Mouse (Mus musculus) cerebellum, adult 11-12 months (tissue): ENCODE results near the gene Vav2.

Source experiments
- DNase-seq: peaks from one replicate; pipeline ENCODE4 v3.0.0; 2022

The Vav2 gene

DNA sequence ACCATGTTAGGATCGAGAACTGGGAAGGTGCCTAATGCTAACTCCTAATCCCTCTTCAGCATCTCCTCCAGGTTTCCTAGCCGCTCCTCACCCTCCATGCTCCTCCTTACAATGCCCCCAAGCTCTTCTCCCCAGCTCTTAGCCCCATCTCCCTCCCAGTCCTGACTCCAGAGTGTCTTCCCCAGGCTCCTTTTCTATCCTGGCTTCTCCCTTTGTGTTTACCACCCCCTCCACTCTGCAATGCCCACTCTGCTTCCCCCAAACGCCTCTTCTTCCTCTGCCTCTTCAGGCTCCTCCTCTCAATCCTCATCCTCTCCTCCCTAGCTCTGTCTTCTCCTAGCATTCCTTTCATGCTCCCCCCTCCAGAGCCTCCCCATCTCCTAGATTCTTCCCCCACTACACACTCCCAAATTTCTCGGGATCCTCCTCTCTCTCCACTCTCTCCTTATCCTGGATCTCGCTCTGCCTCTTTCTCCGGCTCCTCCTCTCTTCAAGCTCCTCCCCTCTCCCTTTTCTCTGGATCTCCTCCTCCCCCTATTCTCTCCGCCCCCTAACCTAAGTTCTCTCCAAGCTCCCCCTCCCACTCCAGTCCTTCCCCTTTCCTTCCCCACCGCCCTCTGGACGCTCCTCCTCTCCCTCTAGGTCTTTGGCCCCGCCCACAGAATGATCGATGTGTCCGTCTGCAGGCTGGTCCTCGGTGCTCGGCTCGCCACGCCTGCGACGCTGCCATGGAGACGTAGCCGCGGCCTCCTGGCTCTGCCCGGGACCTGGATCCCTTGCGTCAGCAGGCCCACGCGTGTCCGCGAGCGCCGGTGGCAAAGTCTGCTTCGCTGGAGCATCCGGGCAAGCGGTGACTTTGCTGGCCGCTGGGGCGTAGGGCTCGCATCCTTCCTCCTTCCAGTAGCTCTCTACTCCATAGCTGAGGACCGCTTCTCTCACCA is 15.2 kb upstream of the Vav2 start, which contains the start of gene Brd3os:
TSS of gene Brd3os (plus strand) at position 558 of the 941 bp plus-strand sequence.
- peak; percentile 97 for DNase-seq

DNA sequence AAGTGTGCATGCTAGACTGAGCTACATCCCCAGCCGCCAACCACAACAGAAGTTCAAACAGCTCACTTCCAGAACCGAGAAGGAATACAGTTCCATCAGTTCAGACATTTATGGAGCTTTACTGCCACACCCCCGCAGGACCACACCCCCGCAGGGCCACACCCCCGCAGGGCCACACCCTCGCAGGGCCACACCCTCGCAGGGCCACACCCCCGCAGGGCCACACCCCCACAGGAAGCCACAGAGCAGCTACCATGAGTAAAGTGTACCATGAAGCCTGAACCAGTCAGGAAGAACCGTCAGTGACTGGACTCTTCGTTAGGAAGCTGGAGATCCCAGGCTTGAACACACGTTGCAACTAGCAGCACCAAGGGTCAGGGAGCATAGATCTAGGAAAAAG is 11.4 kb upstream of the Vav2 start:
- no peak for DNase-seq

DNA sequence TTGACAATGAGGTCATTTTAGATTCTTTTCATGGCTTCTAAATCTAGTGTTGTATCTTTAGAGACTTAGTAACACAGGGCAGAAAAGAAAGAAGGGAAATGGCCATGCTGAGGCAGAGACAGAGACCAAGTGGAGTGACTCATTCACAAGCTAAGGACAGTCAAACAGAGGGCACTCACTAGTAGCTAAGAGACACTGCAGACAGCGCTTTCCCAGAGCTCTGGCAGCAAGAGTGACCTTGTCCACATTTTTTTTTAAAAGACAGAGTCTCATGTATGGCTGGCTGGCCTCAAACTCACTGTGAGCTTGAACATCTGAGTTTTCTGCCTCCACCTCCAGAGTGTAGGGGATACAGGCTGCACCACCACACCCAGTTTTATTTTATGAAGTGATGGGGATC is 11.0 kb upstream of the Vav2 start:
- no peak for DNase-seq

DNA sequence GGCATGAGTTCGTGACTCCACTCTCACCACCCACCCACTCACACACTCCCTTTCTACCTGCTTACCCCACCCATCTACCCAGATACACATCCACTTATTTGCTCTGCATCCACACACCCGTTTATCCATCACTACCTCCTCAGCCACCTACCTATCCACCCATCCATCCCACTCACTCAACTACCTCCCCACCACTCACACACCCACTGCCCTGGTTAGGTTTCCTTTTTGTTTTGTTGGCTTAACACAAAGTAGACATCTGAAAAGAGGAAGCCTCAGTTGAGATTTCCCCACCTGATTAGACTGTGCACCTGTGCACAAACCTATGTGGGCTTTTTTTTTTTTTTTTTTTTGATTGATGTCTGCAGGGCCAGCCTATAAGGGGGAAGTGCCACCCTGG is 5.8 kb upstream of the Vav2 start:
- DNase-seq = no peak

DNA sequence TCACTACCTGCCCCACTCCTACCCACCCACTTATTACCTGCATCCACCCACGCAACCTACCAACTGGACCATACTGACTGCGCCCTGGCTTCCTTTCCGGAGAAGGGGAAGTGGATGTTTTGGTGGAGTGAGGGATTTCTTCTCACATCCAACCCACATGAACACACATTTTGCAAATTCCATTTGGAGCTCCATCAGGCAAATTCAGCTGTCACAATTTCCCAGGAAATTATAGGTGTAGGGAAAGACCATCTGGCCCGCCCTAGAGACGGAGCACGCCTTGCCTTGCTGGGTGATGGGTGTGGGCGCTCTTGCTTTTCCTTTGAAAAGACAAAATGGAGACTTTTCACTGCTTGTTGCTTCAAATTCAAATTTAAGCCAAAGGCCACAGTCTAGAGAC is 3.8 kb upstream of the Vav2 start:
- no peak for DNase-seq

DNA sequence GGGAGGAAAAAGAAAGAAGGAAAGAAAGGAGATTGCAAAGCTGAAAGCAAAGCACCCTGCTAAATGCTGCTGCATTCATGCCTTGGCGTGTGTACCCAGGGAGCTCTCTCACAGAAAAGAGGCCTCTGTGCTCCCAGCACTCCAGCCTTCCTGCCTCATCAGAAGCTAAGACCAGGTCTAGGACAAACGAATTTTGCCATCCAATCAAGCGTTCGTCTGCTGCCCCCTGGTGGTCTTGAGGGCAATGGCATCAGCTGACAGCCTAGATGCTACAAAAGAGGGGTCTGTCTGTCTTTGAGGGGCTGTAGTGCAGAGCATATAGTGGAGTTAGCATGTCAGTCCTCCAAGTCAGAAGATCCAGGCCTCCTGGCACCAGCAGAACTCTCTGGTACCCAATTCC is 1.2 kb upstream of the Vav2 start:
- DNase-seq = peak; percentile 66

DNA sequence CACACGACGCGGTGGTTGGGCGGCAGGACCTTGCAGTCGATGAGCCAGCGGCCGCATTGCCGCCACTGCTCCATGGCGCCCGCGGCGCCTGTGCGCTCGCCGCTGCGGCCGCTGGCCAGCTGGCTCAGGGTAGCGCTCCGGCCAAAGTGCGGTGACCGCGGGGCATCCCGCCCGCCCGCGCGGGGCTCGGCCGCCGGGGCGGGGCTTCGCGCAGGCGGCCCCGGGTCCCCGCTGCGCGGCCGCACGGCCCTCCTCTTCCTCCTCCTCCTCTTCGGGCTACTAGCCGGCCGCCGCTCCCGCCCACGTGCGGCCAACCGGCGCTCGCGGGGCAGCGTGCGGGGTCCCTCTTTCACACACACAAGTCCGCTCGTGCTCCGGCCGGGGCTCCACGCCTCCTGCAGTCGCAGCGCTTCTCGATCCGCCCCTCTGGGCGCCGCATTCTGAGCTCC is 403 bp downstream of the Vav2 start:
- DNase-seq = no peak

DNA sequence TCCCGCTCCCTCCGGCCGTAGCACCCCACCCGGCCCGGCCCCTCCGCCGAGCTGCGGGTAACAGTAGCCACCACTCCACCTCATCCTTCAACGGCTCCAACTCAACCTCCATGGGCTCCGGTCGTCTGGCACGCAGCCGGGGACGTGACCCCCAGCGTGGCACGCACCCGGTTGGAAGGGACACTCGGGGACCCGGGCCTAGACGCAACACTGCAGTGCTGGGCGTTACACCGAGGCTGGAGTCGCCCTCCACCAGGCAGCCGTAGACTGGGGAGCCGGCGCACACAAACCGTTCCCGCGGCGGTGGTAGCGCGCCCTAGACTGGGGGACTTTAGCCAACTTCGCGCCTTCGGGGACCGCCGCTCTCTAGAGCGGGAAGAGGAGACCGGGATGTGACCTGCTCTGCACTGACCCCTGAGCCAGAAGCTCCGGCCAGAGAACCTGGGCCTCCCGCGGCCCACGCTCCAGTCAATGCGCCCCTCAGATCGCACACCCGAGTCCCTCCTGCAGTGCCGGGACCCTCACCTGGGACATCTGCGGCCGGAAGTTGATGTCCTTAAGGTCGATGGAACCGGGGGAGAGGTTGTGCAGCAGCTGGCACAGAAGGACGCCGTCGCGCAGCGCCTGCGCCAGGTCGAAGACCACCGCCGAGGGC is 955 bp downstream of the Vav2 start:
- no peak for DNase-seq

DNA sequence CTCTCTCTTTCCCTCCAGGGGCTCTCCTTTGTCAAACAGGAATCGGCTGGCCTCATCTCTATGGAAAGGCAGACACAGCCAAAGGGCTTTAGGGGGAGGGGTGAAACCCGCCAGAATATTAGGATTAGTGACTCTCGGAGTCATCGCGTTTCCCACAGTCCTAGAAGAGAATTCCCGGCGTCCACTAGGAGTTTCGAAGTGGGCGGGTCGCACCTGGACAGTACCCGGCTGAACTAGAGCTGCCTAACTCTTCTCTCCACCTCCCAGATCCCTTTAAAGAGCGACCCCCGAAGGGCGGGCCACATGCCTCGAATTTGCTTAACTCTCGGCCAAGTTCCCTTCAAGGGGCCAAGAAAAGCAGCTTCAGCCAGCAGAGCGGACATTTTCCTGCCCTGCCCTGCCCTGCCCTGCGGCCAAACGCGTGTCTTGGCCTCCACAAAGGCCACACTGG is 1.6 kb downstream of the Vav2 start:
- no peak for DNase-seq

DNA sequence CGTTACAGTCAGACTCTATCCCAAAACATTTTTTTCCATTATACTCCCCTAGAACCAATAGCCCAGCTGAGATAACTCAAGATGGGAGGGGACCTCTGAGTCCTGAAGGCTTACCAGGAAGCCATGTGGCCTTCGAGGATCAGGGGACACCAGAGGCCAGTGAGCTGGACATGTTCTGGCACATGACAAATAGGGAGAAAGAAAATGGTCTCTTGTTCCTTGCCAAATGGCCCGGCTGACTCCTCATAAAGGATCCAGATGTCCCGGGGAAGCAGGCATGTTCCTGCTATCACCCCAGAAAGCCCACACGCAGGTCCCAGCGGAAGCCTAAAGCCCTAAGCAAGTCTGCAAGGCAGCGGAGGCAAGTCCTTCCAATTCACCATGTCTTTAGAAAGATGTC is 3.2 kb downstream of the Vav2 start:
- DNase-seq = no peak

DNA sequence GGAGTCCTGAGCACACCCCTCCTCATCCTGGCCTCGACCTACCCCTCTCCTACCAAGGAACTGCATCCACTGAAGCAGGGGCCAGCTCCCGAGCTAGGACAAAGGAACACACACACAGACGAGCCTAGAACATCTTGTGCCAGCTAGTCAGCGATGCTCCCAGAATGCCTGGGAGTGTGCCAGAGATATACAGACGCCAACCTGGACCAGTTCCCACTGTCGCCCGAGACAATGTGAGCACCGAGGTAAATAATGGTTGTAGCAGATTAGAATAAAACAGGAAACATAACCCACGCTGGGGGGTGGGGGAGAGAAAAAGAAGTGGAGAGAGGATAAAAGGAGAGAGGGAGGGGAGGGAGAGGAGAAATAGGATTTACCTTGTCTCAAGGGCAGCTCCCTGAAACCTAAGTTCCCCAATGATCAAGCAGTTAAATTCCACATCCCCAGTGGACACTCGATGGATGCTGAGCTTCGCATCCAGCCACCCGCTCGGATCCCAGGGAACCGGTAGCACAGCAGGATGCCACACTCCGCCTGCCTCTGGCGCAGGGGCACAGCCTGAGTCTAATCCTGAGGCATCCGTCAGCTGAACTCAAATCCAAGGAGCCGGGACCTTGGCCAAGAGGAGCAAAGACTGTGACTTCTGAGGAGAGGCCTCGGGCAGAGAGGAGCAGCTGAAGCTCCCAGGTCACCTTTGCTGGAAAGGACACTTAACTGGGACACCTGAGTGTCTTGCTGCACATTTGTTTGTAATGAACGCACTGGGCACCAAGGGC is 5.4 kb downstream of the Vav2 start:
- peak; percentile 60 for DNase-seq

DNA sequence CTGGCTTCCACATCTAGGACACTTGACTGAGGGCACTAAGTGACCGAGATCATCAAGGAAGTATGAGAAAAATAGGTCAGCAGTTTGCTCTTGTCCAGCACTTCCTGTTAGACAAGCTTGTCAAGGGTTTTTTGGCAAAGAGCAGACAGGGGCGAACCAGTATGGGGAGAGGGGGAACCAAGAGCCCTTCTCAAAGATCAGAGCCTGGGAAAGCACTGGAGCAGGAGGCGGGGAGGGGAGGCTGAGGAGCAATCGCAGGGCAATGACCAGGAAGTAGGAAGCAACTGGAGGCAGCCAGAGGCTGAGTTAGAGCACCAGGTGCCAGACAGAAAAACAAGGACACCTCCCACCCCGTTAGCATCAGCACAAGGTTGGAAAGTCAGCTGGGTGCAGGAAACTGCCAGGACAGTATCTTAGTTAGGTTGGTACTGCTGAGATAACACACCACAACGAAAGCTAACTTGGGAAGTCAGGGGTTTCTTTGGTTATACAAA is 8.2 kb downstream of the Vav2 start:
- no peak for DNase-seq

DNA sequence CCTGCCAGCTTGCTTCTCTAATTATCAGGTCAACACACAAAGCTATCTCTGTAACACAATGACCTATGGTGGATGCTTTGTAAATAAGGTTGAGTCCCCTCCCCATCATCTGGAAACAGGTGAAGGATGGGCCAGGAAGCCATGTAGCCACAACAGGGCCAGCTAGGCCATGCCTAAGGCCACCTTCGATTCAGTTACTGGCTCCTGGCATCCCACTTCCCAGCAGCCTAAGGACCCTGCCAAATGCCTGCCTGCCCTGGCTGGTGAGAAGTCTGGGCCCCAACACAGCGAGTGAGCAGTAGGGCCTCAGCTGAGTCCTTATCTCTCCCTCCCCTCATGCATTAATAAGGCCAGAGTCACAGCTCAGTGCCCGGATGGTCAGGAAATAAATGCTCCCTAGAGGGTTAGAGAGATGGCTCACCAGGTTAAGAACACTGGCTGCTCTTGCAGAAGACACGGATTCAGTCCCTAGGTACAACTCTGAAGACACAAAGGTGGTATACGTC is 9.1 kb downstream of the Vav2 start:
- DNase-seq = no peak

DNA sequence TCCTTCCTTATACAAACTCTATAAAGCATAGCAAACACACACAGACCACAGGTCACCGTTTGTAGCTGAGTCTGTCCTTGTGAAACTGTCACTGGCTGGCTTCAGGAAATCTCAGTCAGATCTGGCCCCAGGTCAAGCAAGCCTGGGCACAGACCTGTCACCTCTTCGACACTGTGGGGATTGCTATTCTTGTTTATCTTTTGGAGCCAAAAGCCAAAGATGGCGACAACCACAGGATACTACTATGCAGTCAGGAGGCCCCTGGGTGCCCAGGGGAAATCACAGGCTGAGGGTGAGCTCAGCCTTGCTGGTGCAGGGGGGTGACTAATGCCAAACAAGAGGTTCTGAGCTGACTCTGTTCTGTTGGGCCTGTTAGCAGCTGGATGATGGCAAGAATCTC is 10.4 kb downstream of the Vav2 start:
- no peak for DNase-seq

DNA sequence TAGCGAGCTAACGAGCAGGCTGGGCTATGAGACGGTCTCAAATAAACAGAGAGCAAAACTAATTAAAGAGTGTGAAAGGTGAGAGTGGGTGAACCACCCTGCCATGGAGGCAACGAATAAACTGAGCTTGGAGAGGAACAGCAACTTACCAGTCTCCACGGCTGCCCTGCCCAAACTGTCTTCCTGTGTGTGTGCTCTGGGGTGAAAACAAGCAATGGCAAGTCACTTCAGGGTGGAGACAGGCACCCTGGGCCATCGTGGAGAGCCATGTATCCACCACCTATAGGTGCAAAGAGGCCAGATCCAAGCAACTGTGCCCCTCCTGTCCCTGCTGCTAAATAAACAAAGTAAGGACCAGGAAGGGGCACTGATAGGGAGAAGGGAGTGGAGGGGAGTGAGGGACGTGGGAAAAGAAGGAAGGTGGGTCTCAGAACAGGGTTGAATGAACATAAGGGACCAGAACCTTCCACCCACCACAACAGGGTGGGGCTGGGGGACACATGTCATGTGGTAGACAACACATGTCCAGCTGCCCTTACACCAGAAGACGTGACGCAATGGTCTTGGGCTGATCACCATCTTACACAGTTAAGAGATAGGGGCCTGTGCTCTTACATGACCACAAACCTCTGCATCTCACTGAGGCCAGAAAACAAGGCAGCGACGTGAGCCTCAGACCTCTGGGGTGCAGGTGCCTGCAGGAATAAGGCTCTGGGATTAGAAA is 11.6 kb downstream of the Vav2 start:
- DNase-seq = no peak

DNA sequence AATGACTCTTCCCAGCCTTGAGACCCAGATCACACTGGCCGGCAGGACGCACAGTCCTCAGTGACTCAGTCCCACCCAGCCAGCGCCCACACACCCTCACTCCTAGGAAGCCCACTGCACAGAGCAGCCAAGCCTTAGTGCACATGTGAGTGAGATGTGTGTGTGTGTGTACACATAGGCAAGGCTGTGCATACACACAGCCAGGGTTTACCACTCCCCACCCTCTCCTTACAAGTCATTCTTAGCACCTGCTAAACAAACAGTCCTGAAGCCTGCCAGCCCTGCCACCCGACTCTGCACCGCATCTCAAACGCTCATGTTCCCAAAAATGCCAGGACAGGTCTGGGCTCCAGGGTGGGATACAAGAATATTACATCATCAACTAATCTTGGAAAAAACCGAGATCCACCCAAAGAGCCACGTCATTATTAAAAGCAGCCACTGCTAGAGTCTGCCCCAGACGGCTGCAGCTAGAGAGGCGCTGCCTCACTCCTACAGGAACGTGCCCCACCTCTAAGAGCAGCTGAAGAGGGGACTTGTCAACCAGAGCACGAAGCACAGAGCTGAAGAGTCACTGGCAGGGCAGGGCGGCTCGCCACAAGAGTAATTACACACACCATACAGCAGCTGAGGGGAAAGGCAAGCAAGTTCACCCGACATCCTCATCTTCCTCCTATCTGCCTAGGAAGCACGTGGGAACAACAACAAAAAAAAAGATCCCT is 12.7 kb downstream of the Vav2 start:
- DNase-seq = no peak

DNA sequence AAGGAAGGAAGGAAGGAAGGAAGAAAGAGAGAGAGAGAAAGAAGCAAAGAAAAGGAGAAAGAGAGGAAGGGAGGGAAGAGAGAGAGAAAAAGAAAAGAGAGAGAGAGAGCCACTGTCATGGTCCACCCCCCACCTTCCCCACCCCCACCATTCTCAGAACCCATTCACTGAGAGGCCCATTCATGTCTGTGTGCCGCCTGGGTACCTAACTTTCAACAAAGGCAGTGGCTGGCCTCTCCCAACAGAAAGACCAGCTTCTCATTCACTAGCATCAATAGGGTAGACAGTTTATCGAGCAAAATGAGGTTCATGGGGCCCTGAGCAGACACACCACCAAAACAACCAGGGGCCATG is 13.3 kb downstream of the Vav2 start:
- DNase-seq = no peak

DNA sequence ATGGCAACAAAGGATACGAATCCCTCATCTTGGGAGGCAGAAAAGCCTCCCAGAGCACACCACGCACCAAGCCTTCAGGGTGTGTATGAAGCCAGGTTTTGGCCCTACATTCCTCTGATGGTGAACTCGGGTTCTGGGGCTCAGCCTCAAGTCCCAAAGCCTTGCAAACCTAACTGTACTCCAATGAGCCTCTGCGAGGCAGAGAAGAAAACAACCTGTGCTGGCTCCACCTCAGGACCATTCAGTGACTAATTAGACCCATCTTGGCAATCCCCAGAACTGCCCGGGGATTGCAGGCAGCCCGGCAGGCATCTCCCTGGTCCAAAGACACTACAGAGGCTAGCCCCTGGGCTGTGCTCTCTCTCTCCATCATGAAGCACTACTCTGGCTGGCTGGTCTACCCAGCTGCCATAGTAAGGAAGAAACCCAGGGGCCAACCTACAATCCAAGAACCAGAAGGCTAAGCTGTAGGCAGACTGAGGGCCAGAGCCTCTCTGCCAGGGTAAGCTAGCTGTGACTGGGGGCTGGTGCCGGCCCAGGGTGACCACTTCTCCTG is 14.5 kb downstream of the Vav2 start:
- no peak for DNase-seq

DNA sequence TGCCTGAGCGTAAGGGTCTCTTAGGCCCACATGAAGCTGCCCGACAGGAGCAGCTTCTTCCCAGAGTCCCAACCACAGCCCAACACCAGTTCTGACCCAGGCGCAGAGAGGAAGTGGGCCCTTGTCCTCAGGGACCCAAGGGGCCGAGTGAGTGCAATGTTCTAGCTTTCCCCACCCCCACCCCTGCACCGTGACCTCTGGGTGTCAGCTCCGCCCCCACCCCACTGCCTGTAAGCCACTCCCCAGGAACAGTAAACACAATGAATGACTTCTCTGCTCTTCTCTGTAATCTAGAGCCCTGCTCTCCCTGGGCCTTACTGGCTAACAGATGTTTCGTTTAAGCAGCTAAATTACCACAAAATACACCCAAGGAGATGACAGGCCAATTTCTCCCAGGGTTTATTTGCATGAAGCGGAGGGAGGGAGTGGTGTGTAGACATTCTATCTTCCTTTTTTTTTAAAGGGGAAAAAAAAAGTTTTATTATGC is 15.1 kb downstream of the Vav2 start:
- no peak for DNase-seq

DNA sequence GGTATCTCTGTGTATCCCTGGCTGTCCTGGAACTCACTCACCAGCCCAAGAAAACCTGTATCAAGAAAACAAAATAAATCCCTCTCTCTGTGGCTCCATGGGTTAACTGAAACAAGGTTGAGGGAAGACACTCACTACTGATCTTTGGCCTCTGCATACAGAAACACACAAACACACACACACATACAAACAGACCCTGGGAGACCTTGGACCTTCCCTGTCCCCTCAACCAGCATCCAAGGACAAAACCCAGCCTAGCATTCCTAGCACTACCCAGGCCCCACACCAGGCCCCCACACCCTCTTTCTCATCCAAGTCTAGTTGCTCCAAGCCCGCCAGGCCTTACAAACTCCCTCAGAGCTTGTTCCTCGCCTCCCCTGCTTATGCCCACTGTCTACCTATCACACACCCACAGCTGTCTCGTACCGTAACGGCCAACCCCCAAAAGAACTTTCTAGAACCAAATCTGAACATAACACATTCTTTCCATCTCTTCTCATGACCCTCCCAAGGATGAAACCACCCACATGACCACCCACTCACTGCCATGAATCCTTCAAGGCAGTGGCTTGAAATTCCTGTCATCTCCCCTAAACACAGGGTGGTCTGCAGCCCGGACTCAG is 16.2 kb downstream of the Vav2 start:
- no peak for DNase-seq

DNA sequence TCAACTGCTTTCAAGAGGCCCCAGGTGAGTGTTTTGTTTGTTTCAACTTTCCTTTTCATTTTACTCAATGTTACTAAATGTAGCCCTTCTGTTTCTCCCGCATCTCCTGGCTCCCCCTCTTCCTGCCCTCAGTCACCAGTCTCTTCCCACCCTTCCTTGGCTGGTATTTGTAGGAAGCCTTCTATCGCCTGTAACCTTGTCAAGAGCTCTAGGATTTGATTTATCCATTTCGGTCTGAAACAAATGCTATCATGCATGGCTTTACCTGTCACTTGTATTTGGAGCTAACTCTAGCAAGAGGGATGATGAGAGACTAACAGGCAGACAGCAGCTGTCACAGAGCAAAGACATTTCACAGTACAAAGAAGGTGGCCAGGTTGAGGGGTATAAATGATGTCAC is 18.6 kb downstream of the Vav2 start:
- no peak for DNase-seq
